Mouse (Mus musculus): ENCODE results near the gene Olfr111.
"Not testable (repeated sequence)": the region's sequence is repeated elsewhere in the genome, so short reads cannot be mapped to it uniquely, and the experiment has no call there.

Gene Olfr111

DNA sequence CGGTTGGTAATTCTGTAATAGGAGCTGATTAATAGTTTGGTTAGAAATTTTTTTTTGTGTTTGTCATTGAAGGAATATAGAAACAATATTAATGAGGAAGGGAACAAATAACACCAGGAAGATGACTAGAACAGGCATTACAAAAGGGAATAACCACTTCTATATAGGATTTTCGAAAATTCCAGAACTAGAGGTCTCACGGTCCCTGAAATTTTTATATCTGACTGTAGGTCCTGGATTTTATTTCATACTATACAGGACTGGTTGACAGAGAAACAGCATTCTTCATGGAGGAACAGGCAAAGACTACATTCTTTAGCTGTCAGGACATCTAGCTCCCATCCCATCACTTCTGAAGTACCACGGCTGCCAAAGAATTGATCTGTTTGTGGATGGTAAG lies at the start of gene Olfr111:
Olfr111 (plus strand) TSS at position 301 of the 400 bp plus-strand sequence.
- DNase-seq (ENCODE audit: low spot score in 2 of 2): no peak

DNA sequence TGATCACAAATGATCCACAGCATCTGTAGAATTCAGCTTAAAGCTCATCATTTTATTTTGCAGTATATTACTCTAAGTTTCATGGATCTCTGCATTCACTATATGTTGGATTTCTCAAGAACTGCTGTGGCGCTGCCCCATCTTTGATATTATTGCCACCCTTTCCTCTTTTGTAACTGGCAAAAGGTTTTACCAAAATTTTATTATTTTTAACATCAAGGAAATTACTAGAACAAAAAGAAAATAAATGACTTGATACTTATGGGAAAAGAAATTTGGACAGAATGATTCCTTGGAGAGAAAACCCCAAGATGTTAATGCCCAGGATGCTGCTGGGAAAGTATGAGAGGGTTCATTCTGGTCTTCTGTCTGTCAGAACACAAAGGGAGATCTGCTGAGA lies 49.2 kb upstream of the Olfr111 start, which contains the start of gene Olfr109:
Olfr109 (plus strand) TSS at position 301 of the 400 bp plus-strand sequence.
- DNase-seq (ENCODE audit: low spot score in 2 of 2): no peak

DNA sequence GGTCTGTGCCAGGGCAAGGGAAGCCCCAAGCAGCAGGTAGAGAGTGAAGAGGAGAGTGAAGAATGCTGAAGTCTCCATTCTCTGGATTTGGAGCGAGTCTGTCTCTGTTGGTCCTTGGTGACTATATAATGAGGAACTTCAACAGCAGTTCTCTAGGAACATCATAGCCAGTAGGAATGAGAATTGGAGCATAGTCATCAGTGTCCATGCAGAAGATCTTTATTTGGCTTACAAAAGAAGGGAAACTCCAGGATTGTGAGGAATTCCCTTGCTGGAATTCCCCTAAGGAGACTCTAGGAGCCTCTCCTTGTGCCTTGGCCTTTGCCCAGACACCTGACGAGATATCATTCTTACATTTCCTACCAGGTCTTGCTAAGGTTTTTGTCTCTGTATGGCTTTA lies 24.4 kb upstream of the Olfr111 start, which contains the start of gene H2-M2:
H2-M2 (minus strand) TSS at position 101 of the 400 bp plus-strand sequence.
- DNase-seq (ENCODE audit: low spot score in 2 of 2): no peak

DNA sequence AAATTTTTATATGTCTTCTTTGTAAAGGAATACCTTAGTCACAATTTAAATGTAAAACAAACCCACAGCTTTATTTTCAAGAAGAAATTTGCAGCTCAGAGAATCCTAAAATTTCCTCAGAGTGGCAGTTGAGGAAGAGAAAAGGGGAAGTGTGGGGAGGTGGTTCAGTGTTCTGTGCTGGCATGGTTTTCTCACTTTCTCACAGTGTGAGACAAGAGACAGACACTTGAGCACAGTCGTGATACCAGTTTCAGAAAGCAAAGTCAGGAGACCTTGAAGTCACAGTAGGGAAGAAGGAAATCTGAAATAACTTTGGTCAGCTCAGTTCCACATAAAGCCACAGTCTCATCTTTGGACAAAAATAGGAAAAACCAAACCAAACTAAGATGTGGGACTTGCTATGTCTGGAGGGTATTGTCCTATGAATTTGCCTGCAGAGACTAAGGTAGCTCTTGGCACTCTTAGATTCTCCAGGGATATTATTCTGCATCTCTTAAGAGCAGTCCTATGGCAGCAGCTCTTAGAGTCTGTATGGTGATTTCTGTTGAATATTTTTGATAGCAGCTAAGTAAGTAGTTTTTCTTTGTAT lies 15.8 kb upstream of the Olfr111 start, which contains the start of gene Olfr110:
Olfr110 (plus strand) TSS at position 539 of the 589 bp plus-strand sequence.
- no peak for DNase-seq (ENCODE audit: low spot score in 2 of 2)

DNA sequence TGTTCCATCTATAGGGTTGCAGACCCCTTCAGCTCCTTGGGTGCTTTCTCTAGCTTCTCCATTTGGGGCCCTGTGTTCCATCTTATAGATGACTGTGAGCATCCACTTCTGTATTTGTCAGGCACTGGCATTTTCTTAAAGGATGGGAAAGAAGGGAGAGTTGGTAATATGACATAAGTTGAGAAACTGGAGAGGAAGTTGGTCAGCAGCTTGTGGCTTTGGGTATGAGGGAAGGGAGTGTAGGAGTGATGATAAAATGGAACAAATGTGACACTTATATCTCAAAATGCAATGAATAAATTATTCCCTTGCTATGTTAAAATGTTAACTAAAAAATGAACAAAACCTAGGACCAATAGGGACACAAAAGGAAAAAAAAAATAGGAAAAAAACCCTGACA lies 16.8 kb downstream of the Olfr111 start:
- DNase-seq (ENCODE audit: low spot score in 2 of 2): not testable (repeated sequence)

DNA sequence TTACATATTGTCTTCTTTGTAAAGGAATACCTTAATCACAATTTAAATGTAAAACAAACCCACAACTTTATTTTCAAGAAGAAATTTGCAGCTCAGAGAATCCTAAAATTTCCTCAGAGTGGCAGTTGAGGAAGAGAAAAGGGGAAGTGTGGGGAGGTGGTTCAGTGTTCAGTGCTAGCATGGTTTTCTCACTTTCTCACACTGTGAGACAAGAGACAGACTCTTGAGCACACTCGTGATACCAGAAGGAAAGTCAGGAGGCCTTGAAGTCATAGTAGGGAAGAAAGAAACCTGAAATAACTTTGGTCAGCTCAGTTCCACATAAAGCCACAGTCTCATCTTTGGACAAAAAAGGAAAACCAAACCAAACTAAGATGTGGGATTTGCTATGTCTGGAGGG lies 17.6 kb downstream of the Olfr111 start:
- DNase-seq (ENCODE audit: low spot score in 2 of 2): not testable (repeated sequence)

DNA sequence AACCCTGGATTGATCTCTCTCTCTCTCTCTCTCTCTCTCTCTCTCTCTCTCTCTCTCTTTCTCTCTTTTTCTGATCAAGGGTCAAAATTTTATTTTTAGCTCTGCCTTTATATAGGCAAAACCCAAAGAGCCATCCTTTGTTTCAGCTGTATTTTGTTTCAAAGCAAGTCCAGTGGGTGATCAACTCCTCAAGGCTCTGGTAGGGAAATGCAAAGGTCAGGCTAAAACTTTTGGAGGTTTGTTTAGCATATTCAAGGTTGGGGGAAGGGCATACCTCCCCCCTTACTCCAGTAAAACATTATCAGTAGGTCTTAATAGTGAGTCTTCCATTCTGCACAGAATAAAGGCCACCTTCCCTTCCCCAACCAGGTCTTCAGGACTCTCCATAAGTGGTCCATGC lies 27.3 kb downstream of the Olfr111 start:
- no peak for DNase-seq (ENCODE audit: low spot score in 2 of 2)

DNA sequence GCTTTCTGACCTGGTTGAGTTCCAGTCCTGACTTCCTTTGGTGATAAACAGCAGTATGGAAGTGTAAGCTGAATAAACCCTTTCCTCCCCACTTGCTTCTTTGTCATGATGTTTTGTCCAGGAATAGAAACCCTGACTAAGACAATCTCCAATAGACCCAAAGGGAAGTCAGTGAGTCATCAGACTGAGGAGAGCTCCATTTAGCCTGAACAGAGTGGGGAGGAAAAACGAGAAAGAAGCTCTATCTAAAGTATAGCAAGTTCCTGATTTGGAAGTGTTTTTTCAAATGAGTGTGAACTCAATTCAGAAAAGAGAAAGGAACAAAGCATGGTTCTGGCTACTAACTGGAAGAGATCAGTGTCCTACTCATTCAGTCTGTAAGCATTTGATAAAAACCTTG lies 30.6 kb downstream of the Olfr111 start:
- not testable (repeated sequence) for DNase-seq (ENCODE audit: low spot score in 2 of 2)

DNA sequence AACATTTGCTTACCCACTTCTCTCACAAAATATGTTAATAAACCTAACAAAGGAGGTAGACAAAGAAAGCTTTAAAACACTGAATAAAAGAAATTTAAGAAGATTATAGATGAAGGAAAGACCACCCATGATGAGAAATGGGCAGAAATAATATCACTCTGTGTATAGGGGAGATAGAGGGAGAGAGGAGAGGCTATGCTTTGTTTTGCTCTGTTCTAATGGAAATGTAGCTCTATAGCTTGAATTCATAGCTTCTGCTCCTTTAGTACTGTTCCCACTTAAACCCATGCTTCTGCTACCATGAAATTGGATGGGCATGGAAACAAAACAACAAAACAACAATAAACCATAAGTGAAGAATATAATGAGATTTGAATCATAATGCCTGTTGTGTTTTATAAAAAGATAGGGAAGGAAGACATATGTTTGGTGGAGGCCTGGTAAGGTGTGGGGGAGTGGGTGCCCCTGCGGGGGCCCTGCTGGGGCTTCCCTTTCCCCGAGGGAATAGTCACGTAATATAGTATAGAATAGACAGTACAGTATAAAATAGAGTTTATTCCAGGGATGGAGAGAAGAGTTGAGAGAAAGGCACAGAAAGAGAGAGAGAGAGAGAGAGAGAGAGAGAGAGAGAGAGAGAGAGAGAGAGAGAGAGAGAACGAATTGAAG lies 33.8 kb downstream of the Olfr111 start:
- DNase-seq (ENCODE audit: low spot score in 2 of 2): no peak

DNA sequence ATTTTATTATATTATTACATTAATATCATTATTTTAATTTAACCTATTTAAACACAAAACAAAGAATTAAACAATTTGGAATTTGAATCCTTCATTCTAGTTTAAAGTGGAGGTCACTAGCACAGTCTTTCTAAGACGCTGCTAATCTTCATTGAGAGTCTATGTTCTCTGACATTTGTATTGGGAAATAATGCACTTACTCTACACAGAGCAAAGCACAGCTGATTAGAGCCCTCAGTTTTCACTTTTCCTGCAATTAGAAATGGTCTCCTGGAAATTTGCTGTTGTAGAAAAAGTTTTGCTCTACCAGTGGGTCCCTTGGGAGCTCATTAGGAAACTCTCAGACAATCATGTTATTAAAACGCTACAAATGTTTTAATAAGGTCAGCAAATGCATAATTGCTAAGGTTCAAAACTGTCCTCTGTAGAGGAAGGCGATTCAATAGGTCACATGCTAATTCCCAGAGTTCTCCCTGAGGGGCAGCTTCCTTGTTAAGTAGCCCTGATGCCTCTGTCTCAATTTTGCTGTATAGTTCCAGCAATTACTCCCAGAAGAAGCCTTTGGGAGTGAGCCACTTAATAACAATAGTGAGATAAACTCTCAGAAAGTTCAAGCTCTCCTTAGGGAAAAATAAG lies 36.1 kb downstream of the Olfr111 start:
- DNase-seq (ENCODE audit: low spot score in 2 of 2): no peak

DNA sequence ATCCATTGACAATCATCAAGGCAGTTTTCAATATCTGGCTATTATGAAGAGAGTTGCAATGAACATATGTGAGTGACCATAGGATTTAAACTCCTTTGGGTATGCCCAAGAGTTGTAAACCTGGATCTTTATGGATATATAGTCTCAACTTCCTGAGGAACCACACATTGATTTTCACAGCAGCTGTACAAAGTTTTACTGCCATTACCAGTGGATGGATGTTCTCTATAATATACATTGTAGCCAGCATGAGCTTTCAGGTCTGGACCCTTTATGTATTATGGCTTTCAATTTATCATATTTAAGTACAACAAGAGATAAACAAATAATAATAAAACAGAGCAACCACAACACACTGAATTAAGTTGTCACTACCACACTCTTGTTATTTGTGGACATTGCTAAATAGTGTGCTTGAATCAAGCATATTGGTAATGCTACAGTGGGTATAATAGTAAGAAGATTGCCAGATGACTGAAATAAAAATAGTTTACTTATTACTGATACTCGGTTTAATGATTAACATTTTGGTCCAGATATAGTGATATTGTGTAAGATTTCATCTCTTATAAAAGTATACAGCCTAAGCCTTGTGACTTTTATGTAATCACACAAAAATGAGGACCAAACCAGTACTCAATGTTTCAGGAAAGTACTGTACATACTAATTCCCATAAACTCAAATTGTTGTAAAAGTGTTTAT lies 51.2 kb downstream of the Olfr111 start:
- no peak for DNase-seq (ENCODE audit: low spot score in 2 of 2)

DNA sequence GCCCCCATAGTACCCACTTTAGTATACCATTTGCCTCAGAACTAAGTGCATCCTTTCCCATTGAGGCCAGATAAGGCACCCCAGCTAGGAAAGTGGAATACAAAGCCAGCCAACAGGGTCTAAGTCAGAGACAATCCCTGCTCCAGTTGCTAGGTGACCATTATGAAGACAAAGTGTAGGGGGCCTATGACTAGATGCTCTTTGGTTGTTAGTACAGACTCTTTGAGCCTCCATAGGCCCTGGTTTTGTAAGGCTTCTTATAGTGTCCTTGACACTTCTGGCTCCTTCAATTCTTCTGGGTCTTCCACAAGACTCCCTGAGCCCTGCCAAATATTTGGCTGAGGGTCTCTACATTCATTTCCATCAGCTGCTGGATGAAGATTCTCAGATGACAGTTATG lies 61.5 kb downstream of the Olfr111 start, which contains the start of gene Olfr112:
Olfr112 (minus strand) TSS at position 101 of the 400 bp plus-strand sequence.
- no peak for DNase-seq (ENCODE audit: low spot score in 2 of 2)

DNA sequence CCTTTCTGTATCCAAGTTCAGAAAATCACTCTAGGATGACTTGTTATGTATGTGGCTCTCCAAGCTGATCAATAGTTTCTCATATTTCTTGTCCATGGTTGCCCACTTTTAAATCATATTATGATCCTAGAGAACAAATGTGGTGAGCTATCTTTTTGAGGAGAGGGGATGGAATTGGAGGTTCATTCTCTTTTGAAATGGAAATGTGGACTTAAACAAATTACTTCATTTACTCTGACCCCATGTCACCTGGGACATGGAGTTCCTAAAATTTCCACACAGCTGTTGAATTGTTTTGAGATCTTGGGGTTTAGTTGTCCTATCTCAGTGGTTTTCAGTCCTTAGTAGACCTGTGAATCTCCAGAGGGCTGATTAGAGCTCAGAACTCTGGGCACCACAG lies 69.7 kb downstream of the Olfr111 start, which contains the start of gene Olfr113:
Olfr113 (minus strand) TSS at position 101 of the 400 bp plus-strand sequence.
- DNase-seq (ENCODE audit: low spot score in 2 of 2): no peak

All from spleen, postnatal 4 days (tissue).